In the genomic region with DNA sequence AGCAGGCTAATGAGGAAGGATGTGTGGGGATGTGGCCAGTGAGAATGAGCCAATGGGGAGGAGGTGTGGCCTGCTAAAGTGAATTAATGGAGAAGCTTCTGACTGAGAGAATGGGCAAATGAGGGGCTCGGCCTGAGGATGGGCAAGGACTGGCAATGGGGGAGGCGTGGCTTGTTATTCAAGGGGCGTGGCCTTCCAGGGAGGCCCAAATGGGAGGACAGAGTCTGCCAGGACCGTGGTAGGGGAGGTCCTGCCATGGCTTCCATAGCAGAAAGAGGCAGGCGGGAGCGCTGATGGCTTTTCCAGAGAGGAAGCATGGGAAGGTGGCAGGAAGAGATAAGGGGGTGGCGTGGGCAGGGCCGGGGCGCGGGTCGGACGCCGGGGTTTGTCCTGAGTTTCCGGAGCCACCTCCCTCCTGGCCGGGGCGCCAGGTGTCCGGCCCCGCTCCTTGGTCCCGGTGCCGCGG, we compare ENCODE assay signal across 8 mouse cellular contexts. TPM values are rescaled to one million over a fixed set of nuclear protein-coding genes. Genes with fewer than 3 reads are reported as not detected.
DNase-seq lines count a peak whose midpoint lies in the region; ATAC-seq and TF ChIP-seq lines count a peak whose summit lies in the region.

No protein-coding gene starts in this region.

- peaks cover 17% of the 10 kb centered on the region for H3K27me3 ChIP-seq in embryonic facial prominence, embryonic 10.5 days (replicated peaks; ENCODE audit: low read depth, poor library complexity, severe bottlenecking)
- no peaks in the 10 kb centered on the region for H3K27me3 ChIP-seq in heart, embryonic 14.5 days (ENCODE audit: control insufficient read depth, insufficient read depth, low read length)
- H3K27me3 ChIP-seq in kidney, embryonic 16.5 days (ENCODE audit: insufficient read depth, low read length) = no peaks in the 10 kb centered on the region
- H3K27me3 ChIP-seq in stomach, embryonic 15.5 days (replicated peaks) = 0 out of 2 replicates have a peak, but pooled peaks cover 3% of the 10 kb centered on the region

- H3K4me2 ChIP-seq in heart, embryonic 14.5 days (ENCODE audit: low read length) = peak overlapping the region; percentile 58
- H3K4me2 ChIP-seq in kidney, embryonic 16.5 days (replicated peaks; ENCODE audit: low read depth, low read length) = peak overlapping the region; percentile 57
- H3K4me2 ChIP-seq in stomach, embryonic 15.5 days = peak overlapping the region; percentile 42

- DNase-seq in ES-E14 (ENCODE audit: low read depth, low spot score) = peak; percentile 74
- DNase-seq in embryonic facial prominence, embryonic 10.5 days (ENCODE audit: low spot score) = peak; percentile 58
- DNase-seq in lung, postnatal 25 days (ENCODE audit: low spot score) = peak; percentile 85
- DNase-seq in layer of hippocampus, adult 11-12 months (ENCODE audit: low spot score) = no peak
- no peak for DNase-seq in layer of hippocampus, adult 2 months (ENCODE audit: low spot score in 2 of 2)

- in situ Hi-C loops in ES-E14 (cut with MboI; ENCODE audit: low sequenced_read_pairs in 2 of 2, unreplicated experiment in 2 of 2) = loop anchor here in 1 of 2 experiments (25.0 kb wide), 2 partner anchors 182 to 307 kb away; partner anchors contain the start of genes C5ar1, Inafm1 and Slc8a2

- no peak overlapping the region for H3K27ac ChIP-seq in ES-E14 (ENCODE audit: insufficient read depth, low read depth, low read length, poor library complexity, severe bottlenecking)
- no peak overlapping the region; the same call in 1 of the 2 replicates for H3K27ac ChIP-seq in embryonic facial prominence, embryonic 10.5 days (replicated peaks)
- H3K27ac ChIP-seq in heart, embryonic 14.5 days (replicated peaks in 1 of 2; ENCODE audit: control insufficient read depth in 1 of 2, insufficient read depth in 1 of 2, low read depth in 2 of 2, low read length in 2 of 2) = peak overlapping the region; percentile 58 to 73
- peak overlapping the region; percentile 66 for H3K27ac ChIP-seq in kidney, embryonic 16.5 days (ENCODE audit: low read length)
- H3K27ac ChIP-seq in stomach, embryonic 15.5 days = peak overlapping the region; percentile 44; the same call in 1 of the 2 replicates
- no peak overlapping the region for H3K27ac ChIP-seq in layer of hippocampus, adult 2 months

- TF ChIP-seq CTCF in layer of hippocampus, adult 2 months (conservative IDR thresholded peaks at IDR 0.05) = no peak

- 2% methylated on average over 21 of the region's 21 CpGs for WGBS in embryonic facial prominence, embryonic 10.5 days
- 6% methylated on average over 21 of the region's 21 CpGs for WGBS in heart, embryonic 14.5 days
- WGBS in kidney, embryonic 16.5 days = 4% methylated on average over 21 of the region's 21 CpGs
- 15% methylated on average over 21 of the region's 21 CpGs for WGBS in stomach, embryonic 15.5 days

- ATAC-seq in heart, embryonic 14.5 days (ENCODE audit: insufficient number of reproducible peaks, insufficient read depth, low FRiP score, low read depth) = peak; percentile 77
- peak; percentile 77 for ATAC-seq in kidney, embryonic 16.5 days (ENCODE audit: low FRiP score, low TSS enrichment)
- ATAC-seq in stomach, embryonic 15.5 days (ENCODE audit: insufficient read depth, low FRiP score, low read depth) = peak; percentile 54

- H3K9ac ChIP-seq in ES-E14 (ENCODE audit: insufficient read depth, low read depth, low read length, poor library complexity, severe bottlenecking) = peak overlapping the region; percentile 54; the same call in 1 of the 2 replicates
- peak overlapping the region; percentile 54 for H3K9ac ChIP-seq in heart, embryonic 14.5 days (ENCODE audit: low read length)
- H3K9ac ChIP-seq in kidney, embryonic 16.5 days (replicated peaks; ENCODE audit: low read length) = peak overlapping the region; percentile 55
- H3K9ac ChIP-seq in stomach, embryonic 15.5 days = no peak overlapping the region

- H3K4me3 ChIP-seq in ES-E14 (ENCODE audit: insufficient read depth in 1 of 2, low read depth in 1 of 2, low read length in 2 of 2, poor library complexity in 1 of 2, severe bottlenecking in 1 of 2) = peak overlapping the region; percentile 65 to 67
- peak overlapping the region; percentile 51 for H3K4me3 ChIP-seq in embryonic facial prominence, embryonic 10.5 days
- peak overlapping the region in 1 of 2 experiments; percentile 9; a peak in 2 of 4 replicates for H3K4me3 ChIP-seq in heart, embryonic 14.5 days (ENCODE audit: control insufficient read depth in 1 of 2, insufficient read depth in 1 of 2, low read depth in 1 of 2, low read length in 2 of 2)
- peak overlapping the region; percentile 42 for H3K4me3 ChIP-seq in kidney, embryonic 16.5 days (ENCODE audit: low read length)
- peak overlapping the region; percentile 17; the same call in 1 of the 2 replicates for H3K4me3 ChIP-seq in stomach, embryonic 15.5 days (replicated peaks)
- no peak overlapping the region for H3K4me3 ChIP-seq in layer of hippocampus, adult 2 months

- H3K36me3 ChIP-seq in ES-E14 (ENCODE audit: control insufficient read depth, insufficient read depth, low read length, poor library complexity, severe bottlenecking) = no peaks in the 10 kb centered on the region
- H3K36me3 ChIP-seq in embryonic facial prominence, embryonic 10.5 days (replicated peaks) = peaks cover 9% of the 10 kb centered on the region
- peaks cover 90% of the 10 kb centered on the region for H3K36me3 ChIP-seq in heart, embryonic 14.5 days (ENCODE audit: control insufficient read depth, insufficient read depth, low read length)
- H3K36me3 ChIP-seq in kidney, embryonic 16.5 days (ENCODE audit: insufficient read depth, low read length) = peaks cover 34% of the 10 kb centered on the region
- H3K36me3 ChIP-seq in stomach, embryonic 15.5 days = peaks cover 48% of the 10 kb centered on the region

- no peaks in the 10 kb centered on the region for H3K9me3 ChIP-seq in ES-E14 (ENCODE audit: control insufficient read depth, insufficient read depth, low read depth, low read length)
- H3K9me3 ChIP-seq in embryonic facial prominence, embryonic 10.5 days = peaks cover 6% of the 10 kb centered on the region; the same call in 1 of the 2 replicates
- H3K9me3 ChIP-seq in heart, embryonic 14.5 days (ENCODE audit: control insufficient read depth, low read length) = peaks cover 4% of the 10 kb centered on the region; the same call in 1 of the 2 replicates
- H3K9me3 ChIP-seq in kidney, embryonic 16.5 days (ENCODE audit: low read length) = peaks cover 4% of the 10 kb centered on the region; the same call in 1 of the 2 replicates
- no peaks in the 10 kb centered on the region for H3K9me3 ChIP-seq in stomach, embryonic 15.5 days

- H3K4me1 ChIP-seq in ES-E14 (ENCODE audit: control insufficient read depth in 2 of 2, insufficient read depth in 2 of 2, low read length in 2 of 2, poor library complexity in 1 of 2) = peaks cover 3 to 16% of the 10 kb centered on the region in 2 experiments; a peak in 2 of 4 replicates
- peaks cover 8% of the 10 kb centered on the region for H3K4me1 ChIP-seq in embryonic facial prominence, embryonic 10.5 days
- peaks cover 18 to 28% of the 10 kb centered on the region in 2 experiments for H3K4me1 ChIP-seq in heart, embryonic 14.5 days (ENCODE audit: control insufficient read depth in 2 of 2, insufficient read depth in 2 of 2, low read length in 2 of 2)
- H3K4me1 ChIP-seq in kidney, embryonic 16.5 days (ENCODE audit: insufficient read depth, low read length) = peaks cover 11% of the 10 kb centered on the region; the same call in 1 of the 2 replicates
- H3K4me1 ChIP-seq in stomach, embryonic 15.5 days = 0 out of 2 replicates have a peak, but pooled peaks cover 6% of the 10 kb centered on the region

TF ChIP-seq in ES-E14, 5 proteins besides CTCF, POLR2A, EP300 and RAD21:
- TF ChIP-seq ZNF384 (IDR thresholded peaks at IDR 0.05; ENCODE audit: low read depth, low read length) (no peak), CHD2 (IDR thresholded peaks at IDR 0.05; ENCODE audit: low read depth, low read length) (no peak), MAFK (IDR thresholded peaks at IDR 0.05; ENCODE audit: insufficient read depth, low read depth, low read length) (no peak), HCFC1 (IDR thresholded peaks at IDR 0.05; ENCODE audit: borderline replicate concordance, insufficient read depth, low read length) (no peak), ZC3H11A (IDR thresholded peaks at IDR 0.05; ENCODE audit: borderline replicate concordance, low read depth, low read length) (no peak)
TF ChIP-seq in ES-E14: peak in this region for 0.

RNA-seq across cellular contexts. Expression of gene Nop53, which starts 9.1 kb away (rescaled TPM):
- total RNA-seq in ES-E14 (2012; rRNA removed) = 212 and 220 TPM in 2 replicates
- polyA plus RNA-seq in embryonic facial prominence, embryonic 10.5 days (2016; fragmentation: Nextera tagmentation; extraction: Ambion mirVana) = 180 and 185 TPM in 2 replicates
- polyA plus RNA-seq in heart, embryonic 14.5 days (2014; fragmentation: Nextera tagmentation; extraction: Ambion mirVana) = 120 and 121 TPM in 2 replicates
- polyA plus RNA-seq in kidney, embryonic 16.5 days (2015; fragmentation: Nextera tagmentation; extraction: Ambion mirVana) = 198 and 212 TPM in 2 replicates
- 173 and 183 TPM in 2 replicates for polyA plus RNA-seq in stomach, embryonic 15.5 days (2015; fragmentation: Nextera tagmentation; extraction: Ambion mirVana)
- 100 to 1,000 TPM; 115 to 121 TPM for total RNA-seq in layer of hippocampus, adult 2 months (2021)

RNA-seq across cellular contexts. Expression of gene Ehd2, which starts 12.4 kb away (rescaled TPM):
- total RNA-seq in ES-E14 (2012; rRNA removed) = 3.8 and 6.8 TPM in 2 replicates
- polyA plus RNA-seq in embryonic facial prominence, embryonic 10.5 days (2016; fragmentation: Nextera tagmentation; extraction: Ambion mirVana) = 11.6 and 13.8 TPM in 2 replicates
- 37.4 and 43.5 TPM in 2 replicates for polyA plus RNA-seq in heart, embryonic 14.5 days (2014; fragmentation: Nextera tagmentation; extraction: Ambion mirVana)
- 36.8 and 37.9 TPM in 2 replicates for polyA plus RNA-seq in kidney, embryonic 16.5 days (2015; fragmentation: Nextera tagmentation; extraction: Ambion mirVana)
- 49.0 and 49.6 TPM in 2 replicates for polyA plus RNA-seq in stomach, embryonic 15.5 days (2015; fragmentation: Nextera tagmentation; extraction: Ambion mirVana)
- 1 to 10 TPM; 6.7 to 7.3 TPM for total RNA-seq in layer of hippocampus, adult 2 months (2021)

RNA-seq across cellular contexts. Expression of gene Selenow, which starts 32.8 kb away (rescaled TPM):
- total RNA-seq in ES-E14 (2012; rRNA removed) = 36.3 and 54.0 TPM in 2 replicates
- 756 and 839 TPM in 2 replicates for polyA plus RNA-seq in embryonic facial prominence, embryonic 10.5 days (2016; fragmentation: Nextera tagmentation; extraction: Ambion mirVana)
- 828 and 831 TPM in 2 replicates for polyA plus RNA-seq in heart, embryonic 14.5 days (2014; fragmentation: Nextera tagmentation; extraction: Ambion mirVana)
- polyA plus RNA-seq in kidney, embryonic 16.5 days (2015; fragmentation: Nextera tagmentation; extraction: Ambion mirVana) = 690 and 706 TPM in 2 replicates
- 686 and 711 TPM in 2 replicates for polyA plus RNA-seq in stomach, embryonic 15.5 days (2015; fragmentation: Nextera tagmentation; extraction: Ambion mirVana)
- 1,000 to 10,000 TPM; 1,462 to 1,494 TPM for total RNA-seq in layer of hippocampus, adult 2 months (2021)

Comparison
In these comparisons a context has a peak if more than half of its experiments do, and no peak if none do; other contexts are left out.
1. DNase-seq: peak in ES-E14 (single experiment), embryonic facial prominence, embryonic 10.5 days (single experiment) and lung, postnatal 25 days (single experiment); none in layer of hippocampus, adult 11-12 months (single experiment) and layer of hippocampus, adult 2 months (0 of 2).
2. H3K27ac ChIP-seq: peak in heart, embryonic 14.5 days (2 of 2), kidney, embryonic 16.5 days (single experiment) and stomach, embryonic 15.5 days (single experiment); none in ES-E14 (single experiment), embryonic facial prominence, embryonic 10.5 days (single experiment) and layer of hippocampus, adult 2 months (single experiment).
3. Peak in every context shown above with its lines, with median percentiles within 50 percentile points of each other: ATAC-seq and H3K4me2 ChIP-seq.